Mouse (Mus musculus): ENCODE measurements around the gene Gm37240.

GRCm38 (mm10) chr3:85311176-85311575 is 576.1 kb downstream of the Gm37240 start:
- TF ChIP-seq CTCF (IDR thresholded peaks at IDR 0.05; ENCODE audit: control insufficient read depth, insufficient read depth, low read length) (no peak), POLR2A (IDR thresholded peaks at IDR 0.05; ENCODE audit: borderline replicate concordance, control insufficient read depth, low read depth, low read length) (no peak)
